Mouse (Mus musculus) embryonic facial prominence, embryonic 14.5 days (tissue): ENCODE measurements around the gene Arl9. TPM values are rescaled to one million over a fixed set of nuclear protein-coding genes. Genes with fewer than 3 reads are reported as not detected.

Source experiments
- ATAC-seq: fragments of 200-750 bp; cut with Nextera tagmentation; 2 replicates; pipeline ENCODE4 v1.8.0; 2017; ENCODE audit warnings: low read depth, moderate number of reproducible peaks, moderate TSS enrichment
- DNase-seq: peaks from one replicate; pipeline ENCODE4 v3.0.0-alpha.2; 2015; ENCODE audit warnings: low spot score
- H3K27ac ChIP-seq: fragments of 300-500 bp; sonication (generic); replicated peaks from 2 replicates; pipeline ENCODE4 v1.5.1; 2014; ENCODE audit warnings: low read depth, mild to moderate bottlenecking, low read length, moderate library complexity
- H3K27me3 ChIP-seq: fragments of 300-500 bp; sonication (generic); replicated peaks from 2 replicates; pipeline ENCODE4 v1.6.1; 2014; ENCODE audit warnings: low read length; ENCODE audit not compliant: control insufficient read depth, insufficient read depth
- H3K36me3 ChIP-seq: fragments of 300-500 bp; sonication (generic); 2 replicates; pipeline ENCODE4 v1.6.1; 2014; ENCODE audit warnings: low read length, mixed read lengths; ENCODE audit not compliant: control insufficient read depth, insufficient read depth
- H3K4me1 ChIP-seq: fragments of 300-500 bp; sonication (generic); 2 replicates; pipeline ENCODE4 v1.6.1; 2014; ENCODE audit warnings: antibody characterized with exemption, low read length; ENCODE audit not compliant: control insufficient read depth, insufficient read depth
- H3K4me2 ChIP-seq: fragments of 300-500 bp; sonication (generic); 2 replicates; pipeline ENCODE4 v1.6.1; 2014; ENCODE audit warnings: low read depth, mild to moderate bottlenecking, low read length, moderate library complexity, mixed read lengths
- H3K4me3 ChIP-seq: fragments of 300-500 bp; sonication (generic); 2 replicates; pipeline ENCODE4 v1.5.1; 2014; ENCODE audit warnings: low read depth, mild to moderate bottlenecking, low read length
- H3K9ac ChIP-seq: fragments of 300-500 bp; sonication (generic); 2 replicates; pipeline ENCODE4 v1.6.1; 2014; ENCODE audit warnings: low read depth, mild to moderate bottlenecking, low read length, moderate library complexity, mixed read lengths
- H3K9me3 ChIP-seq: fragments of 300-500 bp; sonication (generic); 2 replicates; pipeline ENCODE4 v1.6.1; 2016; ENCODE audit warnings: low read length; ENCODE audit not compliant: control insufficient read depth
- WGBS: fragments of 180-500 bp; shearing (Covaris S2); extraction: QIAGEN DNeasy Blood & Tissue Kit; methylation state at CpG from one replicate; pipeline ENCODE4 v1.1.7; 2014; 5-methylcytosine and 5-hydroxymethylcytosine counted together
- polyA plus RNA-seq: library from polyadenylated mRNA; unstranded; fragments of >200 nt; fragmentation: Nextera tagmentation; extraction: Ambion mirVana; gene quantifications from 2 replicates; pipeline ENCODE4 v1.2.1, GENCODE M21; 2014

Gene Arl9
- polyA plus RNA-seq, 1 experiment from 2014 or later = not detected

DNA sequence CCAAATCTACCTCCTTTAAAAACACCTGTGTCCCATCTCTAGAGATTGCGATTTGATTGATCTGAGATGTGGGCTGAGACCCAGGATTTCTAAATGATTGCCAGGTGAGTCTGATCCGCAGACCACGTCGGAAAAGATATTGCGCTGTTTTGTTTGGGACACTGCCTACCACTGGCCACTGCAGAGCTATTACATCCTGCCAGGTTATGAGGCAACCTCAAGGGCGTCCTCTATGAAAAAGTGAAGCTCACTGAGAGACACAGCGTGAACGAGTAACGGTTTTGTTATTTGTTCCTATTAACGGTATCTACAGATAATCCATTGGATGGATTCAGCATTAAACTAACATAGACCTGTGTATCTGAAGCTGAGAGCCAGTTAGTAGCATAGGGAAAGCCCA, 34.6 kb downstream of the Arl9 start:
- WGBS = 85% methylated on average over 10 of the region's 10 CpGs
- ATAC-seq = no peak

DNA sequence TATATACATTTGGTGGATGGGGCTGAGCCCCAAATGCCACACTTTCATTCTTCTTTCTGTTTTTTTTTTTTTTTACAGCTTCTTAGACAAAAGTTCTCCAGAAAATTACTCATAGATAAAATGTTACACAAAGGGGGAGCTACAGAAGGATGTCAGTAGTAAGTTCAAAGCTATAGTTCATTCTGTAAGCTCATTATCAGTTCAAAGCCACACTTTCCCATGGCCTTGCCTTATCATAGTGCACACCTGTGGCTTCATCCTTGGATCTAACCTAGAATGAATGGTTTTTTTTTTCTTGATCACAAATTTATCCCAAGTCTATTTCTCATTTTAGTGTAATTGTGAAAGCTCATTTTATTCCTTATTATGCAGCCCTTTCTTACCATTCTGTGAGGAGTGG, 35.5 kb downstream of the Arl9 start:
- Histone ChIP-seq H3K9me3 (peaks cover 3% of the 10 kb centered on the region; the same call in 1 of the 2 replicates), H3K4me3 (no peak overlapping the region), H3K9ac (no peak overlapping the region), H3K4me1 (no peaks in the 10 kb centered on the region), H3K4me2 (no peak overlapping the region), H3K27ac (no peak overlapping the region), H3K27me3 (no peaks in the 10 kb centered on the region), H3K36me3 (no peaks in the 10 kb centered on the region)
- ATAC-seq (no peak), DNase-seq (no peak)

More for the DNA sequence above, 34.6 kb downstream of the Arl9 start:
- Histone ChIP-seq H3K4me1 (no peaks in the 10 kb centered on the region), H3K36me3 (no peaks in the 10 kb centered on the region), H3K4me2 (no peak overlapping the region), H3K27ac (no peak overlapping the region), H3K27me3 (no peaks in the 10 kb centered on the region), H3K4me3 (no peak overlapping the region), H3K9me3 (peaks cover 3% of the 10 kb centered on the region; the same call in 1 of the 2 replicates), H3K9ac (no peak overlapping the region)
- no peak for DNase-seq

DNA sequence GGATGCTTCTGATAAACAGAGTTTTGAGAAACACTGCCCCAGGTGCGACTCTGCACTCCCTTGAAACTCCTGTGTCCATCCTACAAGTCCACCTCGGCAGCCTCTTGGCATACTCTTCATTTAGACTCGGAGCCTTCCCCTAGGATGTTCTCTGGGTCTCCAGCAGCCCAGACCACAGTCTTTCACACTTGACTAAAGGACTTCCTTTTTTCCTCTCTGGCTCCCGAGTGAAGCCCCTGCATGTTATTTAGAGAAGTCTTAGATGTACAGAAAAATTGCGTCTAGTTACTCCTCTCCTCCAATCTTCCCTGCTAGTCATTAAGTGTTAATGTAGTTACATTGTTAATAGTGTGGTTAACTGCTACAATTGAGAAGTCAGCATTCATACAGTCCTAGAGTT, 40.5 kb downstream of the Arl9 start:
- Histone ChIP-seq H3K9ac (no peak overlapping the region), H3K9me3 (no peaks in the 10 kb centered on the region), H3K27ac (no peak overlapping the region), H3K4me2 (no peak overlapping the region), H3K27me3 (no peaks in the 10 kb centered on the region), H3K4me1 (no peaks in the 10 kb centered on the region), H3K36me3 (no peaks in the 10 kb centered on the region), H3K4me3 (no peak overlapping the region)
- no peak for DNase-seq
- ATAC-seq = no peak
- WGBS = 68% methylated on average over 5 of the region's 5 CpGs

DNA sequence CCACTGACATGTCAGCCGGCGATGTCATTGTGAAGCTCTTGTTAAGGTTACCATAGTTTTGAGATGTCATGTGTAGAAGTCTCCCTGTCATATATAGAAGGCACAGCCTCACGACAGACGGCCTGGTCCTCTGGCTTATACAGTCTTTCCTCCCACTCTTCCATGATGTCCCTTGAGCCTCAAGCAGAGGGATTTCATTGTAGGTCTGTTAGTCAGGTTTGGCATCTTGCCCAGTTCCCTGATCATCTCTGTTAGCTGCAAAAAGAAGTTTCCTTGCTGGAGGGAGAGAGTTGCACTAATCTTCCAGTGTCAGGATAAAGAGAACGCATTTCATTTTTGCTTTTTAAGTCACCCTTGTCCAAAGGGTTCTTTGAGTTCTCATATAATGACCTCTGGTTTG, 48.8 kb downstream of the Arl9 start:
- DNase-seq = no peak
- WGBS = 89% methylated on average over 5 of the region's 5 CpGs
- H3K36me3 ChIP-seq = no peaks in the 10 kb centered on the region
- H3K27ac ChIP-seq = no peak overlapping the region
- H3K9ac ChIP-seq = no peak overlapping the region
- no peak overlapping the region for H3K4me2 ChIP-seq
- H3K9me3 ChIP-seq = no peaks in the 10 kb centered on the region
- no peak for ATAC-seq
- H3K27me3 ChIP-seq = no peaks in the 10 kb centered on the region
- no peaks in the 10 kb centered on the region for H3K4me1 ChIP-seq
- H3K4me3 ChIP-seq = no peak overlapping the region

DNA sequence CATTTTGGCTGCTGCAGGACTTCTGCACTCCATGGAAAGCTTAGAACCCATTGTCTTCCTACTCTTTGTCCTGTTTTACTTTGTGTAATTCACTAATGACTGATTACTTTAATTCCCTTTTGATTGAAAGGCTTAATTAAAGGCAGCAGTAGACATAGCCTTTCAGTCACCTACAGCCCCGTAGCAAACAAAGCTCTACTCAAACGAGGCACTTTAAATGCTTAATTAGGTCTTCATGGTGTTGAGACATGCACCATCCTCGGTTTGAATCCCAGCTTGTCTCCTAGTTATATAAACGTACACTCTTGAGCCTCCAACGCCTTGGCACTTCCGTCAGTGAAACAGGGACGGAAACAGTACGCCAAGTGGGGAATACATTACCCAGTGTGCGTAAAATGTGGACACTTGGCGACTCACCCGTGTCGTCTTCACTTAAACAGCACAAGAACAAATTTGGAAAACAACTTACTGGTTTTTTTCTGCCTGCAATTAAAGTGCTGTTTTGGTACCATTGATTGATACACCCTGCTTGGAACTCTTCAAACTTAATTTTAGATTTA, 53.1 kb downstream of the Arl9 start:
- DNase-seq (no peak), ATAC-seq (no peak)
- Histone ChIP-seq H3K27me3 (no peaks in the 10 kb centered on the region), H3K4me3 (no peak overlapping the region), H3K9ac (no peak overlapping the region), H3K9me3 (no peaks in the 10 kb centered on the region), H3K4me1 (no peaks in the 10 kb centered on the region), H3K27ac (no peak overlapping the region), H3K4me2 (no peak overlapping the region), H3K36me3 (no peaks in the 10 kb centered on the region)
- 62% methylated on average over 12 of the region's 12 CpGs for WGBS

Other genes starting within 250 kb of the Arl9 start
- 12.5 and 13.1 TPM in 2 replicates for gene Aasdh, start 98.5 kb upstream of the Arl9 start, polyA plus RNA-seq
- gene Paics, start 52.7 kb upstream of the Arl9 start, polyA plus RNA-seq = 228 and 252 TPM in 2 replicates
- 23.1 and 26.5 TPM in 2 replicates for gene Ppat, start 52.5 kb upstream of the Arl9 start, polyA plus RNA-seq
- 96.9 and 107 TPM in 2 replicates for gene Srp72, start 29.4 kb upstream of the Arl9 start, polyA plus RNA-seq
- 0.12 and 0.43 TPM in 2 replicates for gene Thegl, start 12.0 kb downstream of the Arl9 start, polyA plus RNA-seq
- gene Hopx, start 111.1 kb downstream of the Arl9 start, polyA plus RNA-seq = 1.6 and 2.8 TPM in 2 replicates
- gene Spink2, start 207.4 kb downstream of the Arl9 start, polyA plus RNA-seq = 3.9 and 4.7 TPM in 2 replicates